Mouse (Mus musculus) left cerebral cortex, adult 9 months (tissue): Measurements from ENCODE around the gene Dcaf11.

Source experiments
- DNase-seq, 2 experiments: peaks; one replicate each; pipeline ENCODE4 v3.0.0; 2022; ENCODE audit warnings: low spot score in 2 of 2

Dcaf11 gene

DNA sequence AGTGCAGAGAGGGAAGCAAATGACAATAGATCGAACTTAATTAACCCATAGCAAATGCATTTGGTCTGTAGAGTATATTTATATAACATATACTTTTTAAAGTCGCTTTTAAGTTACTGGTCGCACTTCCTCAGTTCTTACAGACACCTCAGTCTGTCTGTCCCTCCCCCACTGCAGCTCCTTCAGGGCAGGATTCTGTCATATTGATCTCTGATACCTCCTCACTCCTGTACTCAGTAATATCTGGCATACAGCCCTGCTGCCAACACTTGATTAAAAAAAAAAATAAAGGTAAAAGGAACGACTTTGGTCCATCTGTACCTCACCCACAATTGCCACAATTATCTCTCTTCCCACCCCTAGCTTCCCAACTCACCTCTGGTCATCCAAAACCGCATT, 24.5 kb downstream of the Dcaf11 start:
- DNase-seq = no peak

GRCm38 (mm10) chr14:55584702-55585565, 25.1 kb downstream of the Dcaf11 start, which contains the start of gene Emc9:
TSS of gene Emc9 (minus strand) at chr14:55585302.
- peak in 1 of 2 experiments; percentile 62 for DNase-seq

DNA sequence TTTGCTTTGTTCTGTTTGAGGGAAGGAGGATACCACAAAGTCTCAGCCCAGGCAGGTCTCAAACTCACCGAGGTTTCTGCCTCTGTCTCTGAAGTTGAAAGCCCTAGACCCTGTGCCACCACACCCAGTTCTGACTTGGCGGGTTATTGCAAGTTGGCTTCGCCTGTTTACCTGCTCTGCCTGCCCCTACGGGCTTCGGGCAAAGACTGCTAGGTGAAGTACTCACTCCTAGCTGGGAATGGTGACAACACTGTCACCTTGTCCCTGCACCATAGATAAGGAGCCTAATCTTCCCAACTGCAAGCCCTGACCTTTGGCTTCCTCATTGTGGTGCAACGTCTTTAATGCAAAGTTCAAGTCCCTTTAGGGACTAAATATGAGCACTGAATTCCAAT, 25.8 kb downstream of the Dcaf11 start:
- no peak for DNase-seq

DNA sequence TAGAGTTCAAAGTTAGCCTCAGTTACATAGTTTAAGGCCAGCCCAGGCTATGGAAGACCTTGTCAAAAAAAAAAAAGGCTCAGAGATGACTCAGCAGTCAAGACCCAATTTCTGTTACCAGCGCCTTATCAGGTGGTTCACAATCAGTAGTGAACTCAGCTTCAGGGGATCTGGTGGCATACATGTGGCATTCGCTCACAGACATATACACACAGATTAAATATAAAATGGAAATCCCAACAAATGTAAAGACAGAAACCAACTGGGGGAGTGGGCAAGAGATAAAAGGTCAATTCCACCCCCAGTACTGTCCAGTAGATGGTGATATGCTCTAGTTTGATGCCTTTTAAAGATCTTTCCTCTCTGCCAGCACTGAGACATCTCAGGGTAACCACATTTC, 26.3 kb downstream of the Dcaf11 start:
- DNase-seq = no peak

- no peak for DNase-seq
Observed at GRCm38 (mm10) chr14:55589271-55589670, 29.5 kb downstream of the Dcaf11 start.

- DNase-seq = no peak
Observed at GRCm38 (mm10) chr14:55589771-55590448, 30.1 kb downstream of the Dcaf11 start.

GRCm38 (mm10) chr14:55590748-55591330, 31.0 kb downstream of the Dcaf11 start, which contains the start of gene Psme2:
TSS of gene Psme2 (minus strand) at chr14:55591113.
- peak; percentile 90 to 95 for DNase-seq

- peak; percentile 88 to 95 for DNase-seq
Observed at GRCm38 (mm10) chr14:55591331-55591891, 31.6 kb downstream of the Dcaf11 start, which contains the start of gene Rnf31. TSS of gene Rnf31 (plus strand) at chr14:55591708.

DNA sequence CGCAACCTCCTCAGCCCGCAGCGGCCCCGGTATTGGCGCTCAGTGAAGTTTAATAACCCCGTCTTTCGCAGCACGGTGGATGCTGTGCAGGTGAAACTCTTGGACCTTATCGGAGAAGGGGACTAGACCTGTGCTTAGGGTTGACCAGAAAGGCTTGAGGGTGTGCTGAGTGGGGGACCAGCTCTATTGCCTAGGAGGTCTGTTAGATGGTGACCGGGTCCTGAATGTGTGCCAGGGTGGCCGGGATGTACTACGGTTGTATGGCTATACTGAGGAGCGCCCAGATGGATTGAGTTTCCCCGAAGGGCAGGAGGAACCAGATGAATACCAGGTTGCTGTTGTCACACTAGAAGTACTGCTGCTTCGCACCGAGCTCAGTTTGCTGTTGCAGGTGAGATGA, 32.4 kb downstream of the Dcaf11 start:
- DNase-seq = no peak

DNA sequence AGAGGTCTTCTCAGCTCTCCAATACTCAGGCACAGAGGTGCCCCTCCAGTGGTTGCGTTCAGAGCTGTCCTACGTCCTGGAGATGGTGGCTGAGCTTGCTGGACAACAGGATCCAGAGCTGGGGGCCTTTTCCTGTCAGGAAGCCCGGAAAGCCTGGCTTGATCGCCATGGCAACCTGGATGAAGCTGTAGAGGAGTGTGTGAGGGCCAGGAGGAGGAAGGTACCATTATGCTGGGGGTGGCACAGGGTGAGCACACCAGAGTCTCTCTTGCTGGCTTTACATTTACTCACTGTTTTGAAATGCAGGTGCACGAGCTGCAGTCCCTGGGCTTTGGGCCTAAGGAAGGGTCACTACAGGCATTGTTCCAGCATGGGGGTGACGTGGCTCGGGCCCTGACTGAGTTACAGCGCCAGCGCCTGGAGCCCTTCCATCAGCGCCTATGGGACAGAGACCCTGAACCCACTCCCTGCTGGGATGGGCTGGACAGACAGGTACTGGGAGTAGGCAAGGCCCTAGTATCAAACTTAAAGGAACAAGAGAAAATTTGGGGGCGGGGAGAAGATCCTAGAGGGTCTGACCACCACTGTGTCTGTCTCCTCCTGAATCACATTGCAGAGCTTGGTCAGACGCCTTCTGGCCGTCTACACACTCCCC, 36.4 kb downstream of the Dcaf11 start:
- no peak for DNase-seq

DNA sequence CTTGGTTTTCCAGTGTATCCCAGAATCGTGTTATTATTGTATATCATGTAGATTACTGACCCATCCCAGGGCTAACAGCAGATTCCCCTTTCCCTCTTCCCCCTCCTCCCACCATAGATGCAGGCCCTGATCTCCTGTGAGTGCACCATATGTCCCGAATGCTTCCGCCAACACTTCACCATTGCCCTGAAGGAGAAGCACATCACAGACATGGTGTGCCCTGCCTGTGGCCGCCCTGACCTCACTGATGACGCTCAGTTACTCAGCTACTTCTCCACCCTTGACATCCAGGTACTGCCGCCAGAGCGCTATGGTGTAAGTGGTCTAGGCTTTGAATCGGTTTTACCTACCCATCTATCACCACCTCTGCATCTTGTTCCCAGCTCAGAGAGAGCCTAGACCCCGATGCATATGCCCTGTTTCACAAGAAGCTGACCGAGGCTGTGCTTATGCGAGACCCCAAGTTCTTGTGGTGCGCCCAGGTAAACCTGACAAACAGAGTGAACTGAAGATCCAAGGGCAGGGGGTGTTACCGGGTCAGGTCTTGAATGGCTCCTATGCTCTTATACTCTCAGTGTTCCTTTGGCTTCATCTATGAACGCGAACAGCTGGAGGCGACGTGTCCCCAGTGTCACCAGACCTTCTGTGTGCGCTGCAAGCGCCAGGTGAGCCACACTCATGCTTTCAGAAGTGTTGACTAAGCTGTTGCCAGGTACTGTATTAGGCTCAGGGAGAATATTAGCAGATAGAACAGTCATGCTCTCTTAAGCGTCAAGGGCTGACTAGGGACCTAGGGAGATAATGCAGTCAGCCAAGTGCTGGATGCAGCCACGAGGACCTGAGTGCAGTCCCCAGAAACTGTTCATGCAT, 39.0 kb downstream of the Dcaf11 start:
- no peak for DNase-seq

DNA sequence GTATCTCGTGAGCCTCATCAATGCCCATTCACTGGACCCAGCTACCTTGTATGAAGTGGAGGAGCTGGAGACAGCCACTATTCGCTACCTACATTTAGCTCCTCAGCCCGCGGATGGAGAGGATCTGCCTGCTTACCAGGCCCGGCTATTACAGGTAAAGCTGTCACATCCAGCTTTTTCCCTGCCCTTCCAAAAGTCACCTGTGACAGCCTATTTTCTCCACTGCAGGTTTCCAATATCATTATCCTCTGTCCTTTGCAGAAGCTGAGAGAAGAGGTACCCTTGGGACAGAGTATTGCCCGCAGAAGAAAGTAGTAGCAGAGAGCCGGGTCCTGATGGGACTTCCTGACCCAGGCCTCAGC, 43.4 kb downstream of the Dcaf11 start, which contains the start of gene Irf9:
Gene Irf9 (plus strand): TSS at position 301 of the 362 bp plus-strand sequence.
- no peak for DNase-seq

DNA sequence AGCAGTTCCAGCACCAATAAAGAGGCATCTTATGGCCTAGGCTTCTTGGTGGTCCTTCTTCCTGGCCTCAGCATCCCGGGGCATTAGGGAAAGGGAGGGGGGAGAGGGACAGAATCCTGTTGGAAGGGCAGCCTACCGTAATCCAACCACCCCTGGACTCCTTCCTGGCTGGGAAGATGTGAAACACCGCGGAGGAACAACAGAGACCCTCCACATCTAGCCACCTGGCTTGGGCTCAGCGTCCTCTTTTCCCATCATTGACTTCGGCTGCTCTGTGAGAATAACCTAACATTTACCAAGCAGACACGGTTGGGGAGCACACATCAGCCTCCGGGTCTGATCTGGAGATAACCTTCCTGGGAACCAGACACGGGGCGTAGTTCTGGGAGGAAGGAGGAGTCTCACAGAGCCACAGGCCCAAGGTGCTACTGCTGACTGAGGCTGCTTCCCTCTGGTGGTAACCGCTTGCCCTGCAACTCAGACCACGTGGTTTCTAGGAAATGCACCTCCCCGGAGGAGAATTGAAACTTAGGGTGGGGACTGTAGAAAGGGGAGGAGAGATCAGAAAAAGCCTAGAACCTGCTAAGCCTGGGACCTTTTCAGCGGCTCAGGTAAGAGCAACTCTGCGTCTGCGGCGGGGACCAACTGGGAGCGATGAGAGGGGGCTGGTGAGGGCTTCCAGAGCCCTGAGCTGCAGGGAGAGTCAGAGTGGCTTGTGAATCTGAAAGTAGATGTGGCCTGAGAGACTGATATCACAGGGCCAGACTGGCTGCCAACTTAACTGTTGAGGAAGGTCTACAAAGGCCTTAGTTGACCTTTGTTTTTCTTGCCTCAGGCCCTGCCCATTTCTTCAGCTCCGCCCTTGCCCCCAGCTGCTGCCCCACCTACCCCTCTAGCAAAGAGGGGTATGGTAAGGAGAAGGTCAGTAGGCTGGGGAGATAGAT, 44.1 kb downstream of the Dcaf11 start:
- peak; percentile 78 to 94 for DNase-seq

GRCm38 (mm10) chr14:55604823-55605222, 45.0 kb downstream of the Dcaf11 start:
- no peak for DNase-seq

DNA sequence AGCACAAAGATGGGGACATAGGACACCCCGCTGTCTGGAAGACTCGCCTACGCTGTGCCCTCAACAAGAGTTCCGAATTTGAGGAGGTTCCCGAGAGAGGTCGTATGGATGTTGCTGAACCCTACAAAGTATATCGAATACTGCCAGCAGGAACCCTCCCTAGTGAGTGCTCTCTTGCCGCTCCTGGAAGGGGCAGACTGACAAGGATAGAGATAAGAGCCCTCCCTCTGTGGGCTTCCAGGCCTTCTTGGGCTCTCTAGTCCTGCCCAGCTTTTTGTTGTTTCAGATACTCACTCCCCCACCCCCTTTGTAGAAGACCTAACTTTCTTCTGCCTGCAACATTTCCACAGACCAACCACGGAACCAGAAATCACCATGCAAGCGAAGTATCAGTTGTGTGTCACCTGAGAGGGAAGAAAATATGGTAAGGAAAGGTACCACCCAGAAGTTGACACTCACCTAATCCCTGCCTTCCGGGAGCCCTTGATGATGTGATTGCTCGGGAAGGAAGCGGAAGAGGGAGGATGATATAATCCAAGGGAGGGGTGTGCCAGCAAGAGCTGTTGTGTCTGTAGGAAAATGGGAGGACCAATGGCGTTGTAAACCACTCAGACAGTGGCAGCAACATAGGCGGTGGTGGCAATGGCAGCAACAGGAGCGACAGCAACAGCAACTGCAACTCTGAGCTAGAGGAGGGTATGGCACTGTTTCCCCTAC, 46.1 kb downstream of the Dcaf11 start:
- DNase-seq = no peak

DNA sequence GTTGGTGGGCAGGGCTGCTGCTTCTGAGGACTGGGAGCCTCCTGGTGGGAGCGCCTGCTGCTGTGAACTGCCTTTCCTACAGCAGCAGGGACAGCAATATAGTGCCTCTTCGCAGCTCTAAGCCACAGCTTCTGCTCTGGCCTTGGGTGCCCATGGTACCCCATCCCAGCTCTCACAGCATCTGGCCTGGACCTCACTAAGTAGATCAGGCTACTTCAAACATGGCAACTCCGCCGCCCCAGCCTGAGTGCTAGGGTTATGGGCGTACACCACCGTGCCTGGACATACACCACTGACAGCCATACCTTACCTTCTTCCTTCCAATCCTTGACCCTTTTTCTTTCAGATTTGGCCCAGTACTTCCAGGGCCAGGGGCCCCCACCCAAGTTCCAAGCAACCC, 48.5 kb downstream of the Dcaf11 start:
- DNase-seq = no peak

DNA sequence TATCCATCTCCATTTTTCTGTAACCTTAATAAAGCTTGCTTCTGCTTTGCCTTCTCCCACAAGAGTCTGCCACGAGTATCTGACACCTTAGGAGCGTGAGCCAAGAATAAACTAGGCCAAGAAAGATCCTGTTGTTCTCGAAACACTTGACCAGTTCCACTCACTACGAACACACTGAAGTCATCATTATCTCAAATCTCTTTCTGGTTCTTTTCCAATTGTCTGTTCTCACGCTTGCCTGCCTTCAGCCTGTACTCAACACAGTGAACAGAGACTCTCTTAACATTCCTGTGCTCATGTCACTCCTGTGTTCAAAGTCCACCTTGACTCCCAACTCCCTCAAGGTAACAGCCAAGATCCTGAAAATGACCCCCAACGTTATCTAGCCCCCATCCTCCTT, 53.5 kb downstream of the Dcaf11 start:
- no peak for DNase-seq

- no peak for DNase-seq
Observed at GRCm38 (mm10) chr14:55614565-55615178, 54.9 kb downstream of the Dcaf11 start.
